Mouse (Mus musculus) neural tube, embryonic 15.5 days (tissue): ENCODE data around the gene Foxp2. TPM values are rescaled to one million over a fixed set of nuclear protein-coding genes. Genes with fewer than 3 reads are reported as not detected.
A peak's percentile ranks its signal among the peaks of the same experiment; 100 is the strongest.

Experiments used
- ATAC-seq: fragments of 200-750 bp; cut with Nextera tagmentation; 2 replicates; pipeline ENCODE4 v1.8.0; 2017; ENCODE audit warnings: mild to moderate bottlenecking, moderate TSS enrichment, moderate library complexity; ENCODE audit not compliant: low FRiP score
- H3K27ac ChIP-seq: fragments of 300-500 bp; sonication (generic); replicated peaks from 2 replicates; pipeline ENCODE4 v1.5.1; 2015; ENCODE audit warnings: mild to moderate bottlenecking, inconsistent platforms
- H3K27me3 ChIP-seq: fragments of 300-500 bp; sonication (generic); replicated peaks from 2 replicates; pipeline ENCODE4 v1.6.1; 2015; ENCODE audit warnings: inconsistent platforms
- H3K36me3 ChIP-seq: fragments of 300-500 bp; sonication (generic); 2 replicates; pipeline ENCODE4 v1.6.1; 2015; ENCODE audit warnings: inconsistent platforms
- H3K4me1 ChIP-seq: fragments of 300-500 bp; sonication (generic); 2 replicates; pipeline ENCODE4 v1.6.1; 2015; ENCODE audit warnings: inconsistent platforms
- H3K4me2 ChIP-seq: fragments of 300-500 bp; sonication (generic); 2 replicates; pipeline ENCODE4 v1.6.1; 2015; ENCODE audit warnings: inconsistent platforms, mild to moderate bottlenecking, moderate library complexity
- H3K4me3 ChIP-seq: fragments of 300-500 bp; sonication (generic); replicated peaks from 2 replicates; pipeline ENCODE4 v1.5.1; 2015; ENCODE audit warnings: mild to moderate bottlenecking, inconsistent platforms
- H3K9ac ChIP-seq: fragments of 300-500 bp; sonication (generic); replicated peaks from 2 replicates; pipeline ENCODE4 v1.6.1; 2015; ENCODE audit warnings: mild to moderate bottlenecking, inconsistent platforms
- H3K9me3 ChIP-seq: fragments of 300-500 bp; sonication (generic); replicated peaks from 2 replicates; pipeline ENCODE4 v1.6.1; 2016; ENCODE audit warnings: inconsistent platforms
- WGBS: fragments of 180-500 bp; shearing (Covaris S2); methylation state at CpG from one replicate; pipeline ENCODE4 v1.1.7; 2015; ENCODE audit warnings: mixed read lengths; 5-methylcytosine and 5-hydroxymethylcytosine counted together
- polyA plus RNA-seq: library from polyadenylated mRNA; unstranded; fragments of >200 nt; fragmentation: Nextera tagmentation; extraction: Ambion mirVana; gene quantifications from 2 replicates; pipeline ENCODE4 v1.2.1, GENCODE M21; 2015

The Foxp2 gene
- polyA plus RNA-seq, result 14.9 and 17.1 TPM in 2 replicates

GRCm38 (mm10) chr6:14901183-14901970, at the start of gene Foxp2:
Gene Foxp2 (plus strand): TSS chr6:14901349.
- H3K9ac ChIP-seq, result peak within 1 kb of the TSS; percentile 53
- H3K36me3 ChIP-seq, result no peaks in the 10 kb centered on the region
- peak within 1 kb of the TSS; percentile 98 for H3K4me2 ChIP-seq
- peak; percentile 81 for ATAC-seq
- H3K27me3 ChIP-seq, result peaks cover 15% of the 10 kb centered on the region; the same call in 1 of the 2 replicates
- under 1% methylated on average over 80 of the region's 80 CpGs for WGBS
- H3K27ac ChIP-seq, result peak within 1 kb of the TSS; percentile 51
- no peaks in the 10 kb centered on the region for H3K9me3 ChIP-seq
- H3K4me3 ChIP-seq, result peak within 1 kb of the TSS; percentile 66
- peaks cover 39% of the 10 kb centered on the region for H3K4me1 ChIP-seq

- H3K4me2 ChIP-seq, result no peak overlapping the region
- no peak overlapping the region for H3K4me3 ChIP-seq
- H3K27me3 ChIP-seq, result no peaks in the 10 kb centered on the region
- no peaks in the 10 kb centered on the region for H3K9me3 ChIP-seq
- no peak overlapping the region for H3K27ac ChIP-seq
- no peak for ATAC-seq
- H3K4me1 ChIP-seq, result no peaks in the 10 kb centered on the region
- H3K36me3 ChIP-seq, result no peaks in the 10 kb centered on the region
- H3K9ac ChIP-seq, result no peak overlapping the region
Measured at GRCm38 (mm10) chr6:14885199-14885598, 15.9 kb upstream of the Foxp2 start.

GRCm38 (mm10) chr6:14897028-14897427, 4.1 kb upstream of the Foxp2 start:
- 3% methylated on average over 2 of the region's 2 CpGs for WGBS
- Histone ChIP-seq H3K4me2 (no peak overlapping the region), H3K4me1 (peaks cover 35% of the 10 kb centered on the region), H3K9me3 (no peaks in the 10 kb centered on the region), H3K9ac (no peak overlapping the region), H3K27ac (no peak overlapping the region), H3K27me3 (peaks cover 8% of the 10 kb centered on the region; the same call in 1 of the 2 replicates), H3K36me3 (no peaks in the 10 kb centered on the region), H3K4me3 (no peak overlapping the region)
- no peak for ATAC-seq

GRCm38 (mm10) chr6:14898096-14898855, 2.9 kb upstream of the Foxp2 start:
- peak overlapping the region; percentile 98 for H3K4me2 ChIP-seq
- 2% methylated on average over 31 of the region's 31 CpGs for WGBS
- H3K9ac ChIP-seq, result peak overlapping the region; percentile 23; the same call in 1 of the 2 replicates
- no peaks in the 10 kb centered on the region for H3K9me3 ChIP-seq
- peaks cover 9% of the 10 kb centered on the region; the same call in 1 of the 2 replicates for H3K27me3 ChIP-seq
- H3K4me1 ChIP-seq, result peaks cover 39% of the 10 kb centered on the region
- H3K4me3 ChIP-seq, result peak overlapping the region; percentile 30
- no peaks in the 10 kb centered on the region for H3K36me3 ChIP-seq
- ATAC-seq, result no peak
- no peak overlapping the region for H3K27ac ChIP-seq

GRCm38 (mm10) chr6:14899021-14899610, 2.0 kb upstream of the Foxp2 start:
- Histone ChIP-seq H3K4me2 (peak overlapping the region; percentile 98), H3K9ac (no peak overlapping the region), H3K4me1 (peaks cover 39% of the 10 kb centered on the region), H3K27me3 (peaks cover 15% of the 10 kb centered on the region; the same call in 1 of the 2 replicates), H3K27ac (no peak overlapping the region), H3K36me3 (no peaks in the 10 kb centered on the region), H3K9me3 (no peaks in the 10 kb centered on the region), H3K4me3 (peak overlapping the region; percentile 14; the same call in 1 of the 2 replicates)
- WGBS, result 8% methylated on average over 19 of the region's 19 CpGs
- ATAC-seq, result no peak

GRCm38 (mm10) chr6:14899936-14900578, 1.1 kb upstream of the Foxp2 start:
- H3K36me3 ChIP-seq, result no peaks in the 10 kb centered on the region
- H3K9ac ChIP-seq, result peak overlapping the region; percentile 53
- H3K9me3 ChIP-seq, result no peaks in the 10 kb centered on the region
- peak overlapping the region; percentile 66 for H3K4me3 ChIP-seq
- H3K4me1 ChIP-seq, result peaks cover 39% of the 10 kb centered on the region
- ATAC-seq, result no peak; the same call in 1 of the 2 replicates
- H3K27ac ChIP-seq, result peak overlapping the region; percentile 51
- 1% methylated on average over 29 of the region's 29 CpGs for WGBS
- H3K4me2 ChIP-seq, result peak overlapping the region; percentile 98
- H3K27me3 ChIP-seq, result peaks cover 15% of the 10 kb centered on the region; the same call in 1 of the 2 replicates

GRCm38 (mm10) chr6:14900579-14901021, 549 bp upstream of the Foxp2 start:
- Histone ChIP-seq H3K9me3 (no peaks in the 10 kb centered on the region), H3K4me2 (peak overlapping the region; percentile 98), H3K9ac (peak overlapping the region; percentile 53), H3K27me3 (peaks cover 15% of the 10 kb centered on the region; the same call in 1 of the 2 replicates), H3K27ac (peak overlapping the region; percentile 51), H3K36me3 (no peaks in the 10 kb centered on the region), H3K4me3 (peak overlapping the region; percentile 66), H3K4me1 (peaks cover 39% of the 10 kb centered on the region)
- under 1% methylated on average over 19 of the region's 20 CpGs for WGBS
- ATAC-seq, result peak; percentile 79

- Histone ChIP-seq H3K9me3 (no peaks in the 10 kb centered on the region), H3K9ac (peak overlapping the region; percentile 53), H3K4me2 (peak overlapping the region; percentile 98), H3K27me3 (peaks cover 15% of the 10 kb centered on the region; the same call in 1 of the 2 replicates), H3K4me3 (peak overlapping the region; percentile 66), H3K36me3 (no peaks in the 10 kb centered on the region), H3K4me1 (peaks cover 39% of the 10 kb centered on the region), H3K27ac (peak overlapping the region; percentile 51; the same call in 1 of the 2 replicates)
- 5% methylated on average over 13 of the region's 13 CpGs for WGBS
- no peak for ATAC-seq
Measured at GRCm38 (mm10) chr6:14901971-14902670, 972 bp downstream of the Foxp2 start.

GRCm38 (mm10) chr6:14903271-14903965, 2.3 kb downstream of the Foxp2 start:
- Histone ChIP-seq H3K9me3 (no peaks in the 10 kb centered on the region), H3K27ac (no peak overlapping the region), H3K27me3 (peaks cover 13% of the 10 kb centered on the region; the same call in 1 of the 2 replicates), H3K4me1 (peaks cover 33% of the 10 kb centered on the region), H3K4me3 (no peak overlapping the region), H3K9ac (no peak overlapping the region), H3K36me3 (no peaks in the 10 kb centered on the region), H3K4me2 (peak overlapping the region; percentile 98)
- WGBS, result 42% methylated on average over 5 of the region's 5 CpGs
- no peak for ATAC-seq

GRCm38 (mm10) chr6:14915066-14915465, 13.9 kb downstream of the Foxp2 start:
- Histone ChIP-seq H3K9me3 (no peaks in the 10 kb centered on the region), H3K27me3 (no peaks in the 10 kb centered on the region), H3K27ac (no peak overlapping the region), H3K4me1 (no peaks in the 10 kb centered on the region), H3K36me3 (no peaks in the 10 kb centered on the region), H3K4me3 (no peak overlapping the region), H3K4me2 (no peak overlapping the region), H3K9ac (no peak overlapping the region)
- 87% methylated on average over 2 of the region's 2 CpGs for WGBS
- ATAC-seq, result no peak
